Mouse (Mus musculus) lung, adult 10 weeks (tissue): ENCODE data around the gene Mtg2. TPM values are rescaled to one million over a fixed set of nuclear protein-coding genes. Genes with fewer than 3 reads are reported as not detected.

Source experiments
- polyA plus RNA-seq: library from polyadenylated mRNA; stranded (reverse); fragments of 350-450 nt; fragmentation: Illumina TruSeq; extraction: RNeasy Lipid Tissue Mini Kit (QIAGEN cat#74804); gene quantifications from one replicate; pipeline ENCODE4 v1.2.3, GENCODE M21; 2014; ENCODE audit warnings: low read depth, low replicate concordance; ENCODE audit not compliant: insufficient read depth

Gene Mtg2
- 15.8 TPM for polyA plus RNA-seq

DNA sequence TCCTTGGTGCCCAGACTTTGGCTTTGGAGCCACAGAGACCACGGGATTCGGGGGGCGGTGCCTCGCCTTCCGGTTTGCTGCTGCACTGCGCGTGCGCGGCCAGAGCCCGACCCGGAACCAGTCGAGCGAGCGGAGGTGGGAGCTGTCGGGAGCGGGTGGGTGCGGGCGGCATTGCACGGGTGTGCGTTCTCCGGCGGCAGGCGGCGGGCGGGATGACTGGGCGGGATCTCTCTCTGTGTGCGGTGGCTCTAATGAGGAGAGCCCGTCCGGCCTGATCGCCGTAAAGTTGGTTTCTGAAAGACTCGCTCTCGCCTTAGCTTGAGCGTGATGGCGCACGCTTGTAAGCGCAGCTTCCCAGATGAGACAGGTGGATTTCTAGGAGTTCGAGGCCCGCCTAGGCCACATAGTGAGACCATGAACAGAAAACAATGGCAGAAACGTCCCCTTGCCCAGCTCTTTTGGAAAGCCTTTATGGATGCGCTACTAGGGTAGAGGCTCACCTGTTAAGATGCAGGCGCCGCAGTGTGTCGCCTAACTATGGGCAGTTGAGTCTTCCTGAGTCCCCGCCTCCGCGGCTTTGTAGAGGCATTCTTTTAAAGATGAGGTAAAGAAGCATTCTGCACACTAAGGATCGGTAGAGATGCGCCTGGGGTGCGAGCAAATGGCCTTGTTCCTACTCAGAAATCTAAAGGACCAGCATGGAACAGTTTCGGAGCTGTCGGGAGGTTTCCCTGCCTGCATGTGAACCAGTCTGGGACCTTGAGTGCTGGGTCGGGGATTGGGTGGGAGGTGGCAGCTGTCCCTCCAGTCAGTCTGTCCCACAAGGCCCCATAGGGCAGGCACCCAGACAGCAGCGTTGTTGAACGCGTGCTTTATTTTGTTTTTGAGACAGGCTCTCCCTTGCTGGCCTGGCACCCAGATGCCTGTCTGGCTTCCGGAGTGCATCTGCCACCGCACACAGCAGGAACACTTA is at the start of gene Mtg2:
Gene Mtg2, plus strand, starts transcription at position 108 of the 973 bp plus-strand sequence.

DNA sequence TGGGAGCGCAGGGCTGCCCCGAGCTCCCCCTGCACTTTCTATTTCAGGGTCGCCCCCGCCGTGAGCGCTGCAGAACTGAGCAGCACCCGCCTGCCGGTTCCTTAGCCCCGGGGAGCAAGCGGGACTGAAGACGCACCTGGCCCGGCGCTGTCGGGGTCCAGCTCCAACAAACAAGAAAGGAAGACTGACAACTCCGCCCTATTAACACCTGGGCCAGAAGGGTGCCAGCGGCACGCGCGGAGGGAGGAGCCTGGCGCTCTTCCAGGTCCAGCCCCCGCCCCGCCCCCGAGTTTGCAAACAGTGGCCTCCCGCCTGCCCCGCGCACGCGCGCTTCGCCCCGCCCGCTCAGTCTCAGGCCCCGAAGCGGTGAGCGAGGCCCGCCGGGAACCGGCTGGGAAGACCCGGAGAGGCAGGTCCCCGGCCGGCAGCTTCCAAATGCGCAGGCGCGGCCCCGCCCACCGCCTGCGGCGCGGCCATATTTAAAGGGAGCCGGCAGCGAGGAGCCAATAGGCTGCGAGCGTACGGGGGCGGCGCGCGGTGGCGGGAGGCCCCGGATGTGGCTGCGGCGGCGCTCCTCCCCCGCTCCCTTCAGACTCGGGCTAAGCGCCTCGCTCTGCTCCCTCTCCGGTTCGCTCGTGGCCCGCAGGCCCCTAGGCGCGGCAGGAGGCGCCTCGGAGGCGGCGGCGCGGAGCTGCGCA is 45.8 kb upstream of the Mtg2 start, which contains the start of gene Lsm14b:
Gene Lsm14b, plus strand, starts transcription at position 587 of the 698 bp plus-strand sequence.

DNA sequence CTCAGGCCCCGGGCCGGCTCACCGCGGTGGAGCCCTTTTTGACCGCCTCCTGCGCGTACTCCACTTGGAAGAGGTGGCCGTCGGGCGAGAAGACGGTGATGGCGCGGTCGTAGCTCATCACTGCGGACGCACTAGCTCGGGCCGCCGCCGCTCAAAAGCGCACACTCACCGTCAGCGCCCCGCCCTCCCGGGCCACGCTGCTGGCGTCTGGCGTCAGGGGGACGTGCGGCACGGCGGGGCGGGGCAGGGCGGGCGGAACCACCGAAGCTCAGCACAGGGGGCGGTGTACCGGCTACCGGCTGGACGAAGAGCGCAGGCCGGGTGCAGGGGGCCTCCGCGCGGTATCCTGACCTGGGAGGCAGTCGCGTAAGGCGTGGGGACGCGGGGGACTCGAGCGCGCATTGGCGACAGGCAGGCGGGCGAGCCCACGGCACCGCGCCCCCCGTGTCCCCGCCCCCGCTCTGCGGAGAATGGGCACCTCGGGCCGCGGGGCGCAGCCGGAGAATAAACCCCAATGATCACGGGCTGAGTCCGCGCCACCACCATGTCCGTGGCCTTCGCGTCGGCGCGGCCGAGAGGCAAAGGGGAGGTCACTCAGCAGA is 28.0 kb upstream of the Mtg2 start, which contains the start of the genes Psma7 and Ss18l1:
Gene Psma7, minus strand, starts transcription at position 178 of the 602 bp plus-strand sequence.
Gene Ss18l1, plus strand, starts transcription at position 254 of the 602 bp plus-strand sequence.

DNA sequence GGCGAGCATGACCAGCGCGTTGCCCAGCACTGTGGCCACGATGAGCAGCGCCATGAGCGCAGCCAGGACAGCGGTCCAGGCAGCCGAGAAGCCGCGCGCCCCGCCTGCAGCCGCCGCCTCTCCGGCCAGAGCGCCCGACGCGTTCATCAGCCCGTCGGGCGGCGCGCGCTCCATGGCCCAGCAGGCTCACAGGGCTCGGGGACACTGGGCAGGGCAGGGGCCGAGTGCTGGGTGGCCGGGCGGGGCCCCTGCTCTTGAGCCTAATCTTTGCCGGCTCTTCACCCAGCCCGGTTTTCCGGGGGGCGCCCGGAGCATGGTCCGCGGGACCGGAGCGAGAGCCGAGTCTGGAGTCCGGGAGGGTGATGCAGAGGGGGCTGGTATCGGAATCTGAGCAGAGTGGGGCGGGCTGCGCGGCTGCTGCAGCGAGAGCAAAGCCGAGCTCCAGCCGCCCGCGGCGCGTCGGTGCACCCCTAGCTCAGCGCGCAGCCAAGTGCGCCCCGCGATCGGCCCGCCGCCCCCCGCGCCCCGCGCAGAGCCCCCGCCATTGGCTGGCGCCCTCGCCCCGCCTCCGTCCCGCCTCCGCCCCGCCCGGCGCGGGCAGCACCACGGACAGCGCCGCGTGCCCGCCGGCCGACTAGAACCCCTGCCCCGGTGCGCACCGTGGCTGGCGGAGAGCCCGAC is 33.7 kb downstream of the Mtg2 start, which contains the start of gene Hrh3:
Gene Hrh3, minus strand, starts transcription at position 511 of the 681 bp plus-strand sequence.

DNA sequence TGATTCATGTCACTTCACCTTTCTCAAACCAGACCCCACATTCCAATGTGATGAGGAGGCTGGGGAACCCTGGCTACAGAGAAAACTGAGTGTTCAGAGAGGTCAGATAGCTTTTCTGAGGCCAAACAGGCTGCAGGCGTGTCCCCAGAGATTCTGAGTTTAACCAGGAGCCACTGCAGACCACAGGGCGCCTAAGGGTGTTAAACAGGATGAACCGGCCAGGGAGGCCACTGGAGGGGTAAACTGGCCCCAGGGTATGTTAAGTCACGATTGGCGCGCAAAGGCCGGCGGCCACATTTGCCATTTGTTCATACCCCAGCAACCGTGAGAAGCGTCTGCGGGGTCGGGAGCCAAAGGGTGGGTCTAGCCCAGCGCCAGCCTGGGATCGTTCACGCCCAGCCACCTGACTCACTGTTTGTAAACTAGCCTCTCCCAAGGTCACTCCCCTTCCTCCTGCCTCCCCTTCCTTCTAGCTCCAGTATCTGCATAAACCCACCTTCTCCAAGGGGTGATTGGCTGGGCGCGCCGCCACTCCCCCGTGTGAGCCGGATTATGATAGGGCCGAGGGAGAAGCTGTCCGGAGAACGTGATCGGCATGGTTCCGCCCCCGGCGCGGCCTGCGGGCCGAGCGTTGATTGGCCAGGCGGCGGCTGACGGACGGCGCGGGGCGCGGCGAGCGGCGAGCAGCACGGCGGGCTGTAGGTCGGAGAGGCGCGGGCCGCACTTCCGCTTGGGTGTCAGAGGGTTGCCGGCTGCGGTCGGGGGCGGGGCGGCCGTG is 48.5 kb downstream of the Mtg2 start, which contains the start of gene Osbpl2:
Gene Osbpl2, plus strand, starts transcription at position 646 of the 778 bp plus-strand sequence.

Other genes starting within 250 kb of the Mtg2 start
- gene Taf4, start 93.9 kb upstream of the Mtg2 start, polyA plus RNA-seq, result 8.2 TPM
- 27.4 TPM for gene Lsm14b, start 45.6 kb upstream of the Mtg2 start, polyA plus RNA-seq
- gene Psma7, start 28.2 kb upstream of the Mtg2 start, polyA plus RNA-seq, result 214 TPM
- 1.5 TPM for gene Ss18l1, start 28.1 kb upstream of the Mtg2 start, polyA plus RNA-seq
- gene Hrh3, start 33.9 kb downstream of the Mtg2 start, polyA plus RNA-seq, result not detected
- 22.9 TPM for gene Osbpl2, start 48.7 kb downstream of the Mtg2 start, polyA plus RNA-seq
- 64.0 TPM for gene Adrm1, start 100.9 kb downstream of the Mtg2 start, polyA plus RNA-seq
- gene Lama5, start 155.3 kb downstream of the Mtg2 start, polyA plus RNA-seq, result 51.5 TPM
- gene Rps21, start 186.8 kb downstream of the Mtg2 start, polyA plus RNA-seq, result 2,570 TPM
- 10.9 TPM for gene Cables2, start 202.9 kb downstream of the Mtg2 start, polyA plus RNA-seq
- 0.29 TPM for gene Rbbp8nl, start 219.3 kb downstream of the Mtg2 start, polyA plus RNA-seq